Mouse (Mus musculus): Measurements from ENCODE around the gene Cdc20b.
A peak's percentile ranks its signal among the peaks of the same experiment; 100 is the strongest.

Gene Cdc20b

GRCm38 (mm10) chr13:113023274-113024143 is 11.4 kb upstream of the Cdc20b start:
- DNase-seq (ENCODE audit: extremely low spot score) = no peak

DNA sequence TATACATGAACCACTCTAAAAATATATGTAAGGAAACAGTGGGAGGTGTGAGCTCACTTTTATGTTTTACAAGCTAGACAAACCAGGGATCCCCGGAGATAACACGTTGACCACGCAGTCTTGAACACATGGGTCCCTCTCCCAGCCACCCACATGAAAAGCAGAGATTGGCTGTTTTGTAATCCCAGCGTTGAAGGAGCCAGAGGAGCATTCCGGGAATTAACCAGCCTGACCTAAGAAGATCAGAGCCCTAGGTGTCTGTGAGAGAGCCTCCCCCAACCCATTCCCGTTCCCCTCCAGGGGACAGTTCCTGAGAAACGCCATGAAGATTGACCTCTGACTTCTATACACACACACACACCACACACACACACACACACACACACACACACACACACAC is 3.6 kb upstream of the Cdc20b start:
- DNase-seq (ENCODE audit: extremely low spot score) = peak; percentile 51

- DNase-seq (ENCODE audit: extremely low spot score) = peak; percentile 78
Measured at GRCm38 (mm10) chr13:113031792-113032571, 2.9 kb upstream of the Cdc20b start.

- no peak for DNase-seq (ENCODE audit: extremely low spot score)
Measured at GRCm38 (mm10) chr13:113032831-113033230, 2.1 kb upstream of the Cdc20b start.

GRCm38 (mm10) chr13:113034271-113034886 is 532 bp upstream of the Cdc20b start:
- peak; percentile 37 for DNase-seq (ENCODE audit: extremely low spot score)

DNA sequence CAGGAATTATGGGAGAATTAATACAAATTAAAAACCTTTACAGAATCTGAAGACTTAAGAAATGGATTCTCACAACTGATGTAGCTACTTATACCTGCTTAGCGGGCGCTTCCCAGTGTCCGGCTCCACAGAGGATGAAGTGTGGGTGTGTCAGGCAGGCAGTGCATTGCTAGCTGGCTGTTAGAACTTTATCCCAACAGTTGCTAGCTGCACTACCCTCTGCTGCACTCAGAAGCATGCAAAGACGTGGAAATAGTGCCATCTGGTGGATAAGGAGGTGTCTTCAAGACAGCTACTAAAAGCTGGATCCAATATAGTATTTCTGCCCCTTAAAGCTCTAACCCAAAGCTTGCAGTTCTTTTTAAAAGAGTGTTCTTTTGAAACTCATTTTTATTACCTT is 941 bp downstream of the Cdc20b start:
- DNase-seq (ENCODE audit: extremely low spot score) = peak; percentile 87

- no peak for DNase-seq (ENCODE audit: extremely low spot score)
Measured at GRCm38 (mm10) chr13:113044876-113045275, 10.0 kb downstream of the Cdc20b start.

GRCm38 (mm10) chr13:113045458-113046110 is 10.7 kb downstream of the Cdc20b start:
- peak; percentile 19 for DNase-seq (ENCODE audit: extremely low spot score)

GRCm38 (mm10) chr13:113046211-113046883 is 11.4 kb downstream of the Cdc20b start, which contains the start of gene Gpx8:
Gene Gpx8 (minus strand): TSS chr13:113046410.
- DNase-seq (ENCODE audit: extremely low spot score) = peak; percentile 73

DNA sequence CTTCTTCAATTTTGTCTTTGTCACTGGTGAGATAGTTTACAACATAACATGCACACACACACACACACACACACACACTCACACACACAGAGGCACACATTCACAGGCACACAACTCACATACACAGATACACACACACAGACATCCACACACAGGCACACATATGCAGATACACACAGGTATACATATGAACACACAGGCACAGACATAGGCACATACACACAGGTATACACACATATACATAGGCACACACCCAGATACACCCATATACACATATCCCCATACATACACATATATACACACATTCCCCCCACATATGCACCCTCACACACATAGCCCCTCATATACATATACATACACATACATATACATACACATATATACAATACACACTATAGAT is 12.1 kb downstream of the Cdc20b start:
- no peak for DNase-seq (ENCODE audit: extremely low spot score)

GRCm38 (mm10) chr13:113047647-113048046 is 12.7 kb downstream of the Cdc20b start:
- DNase-seq (ENCODE audit: extremely low spot score) = no peak

- DNase-seq (ENCODE audit: extremely low spot score) = no peak
Measured at GRCm38 (mm10) chr13:113054230-113054629, 19.3 kb downstream of the Cdc20b start.

DNA sequence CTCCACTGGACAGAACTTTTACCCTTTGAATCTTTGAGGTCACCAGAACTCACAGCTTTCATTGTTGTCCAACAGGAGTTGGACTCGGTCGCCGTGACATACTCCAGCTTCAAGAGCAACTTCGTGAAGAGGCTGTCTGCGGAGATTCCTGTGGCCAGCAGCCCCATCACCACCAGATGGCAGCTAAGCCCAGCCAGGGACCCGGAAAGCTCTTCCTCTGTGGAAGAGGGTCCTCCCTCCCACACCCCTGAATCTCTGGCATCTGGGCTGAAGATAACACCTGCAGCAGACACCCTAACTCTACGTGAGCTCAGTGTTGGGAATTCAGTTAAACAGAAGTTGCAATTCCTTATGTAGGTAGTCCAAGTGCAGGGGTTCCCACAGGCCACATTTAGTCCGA is 20.9 kb downstream of the Cdc20b start:
- DNase-seq (ENCODE audit: extremely low spot score) = peak; percentile 39

GRCm38 (mm10) chr13:113061746-113062145 is 26.8 kb downstream of the Cdc20b start:
- DNase-seq (ENCODE audit: extremely low spot score) = no peak

GRCm38 (mm10) chr13:113064542-113064941 is 29.6 kb downstream of the Cdc20b start:
- DNase-seq (ENCODE audit: extremely low spot score) = no peak

DNA sequence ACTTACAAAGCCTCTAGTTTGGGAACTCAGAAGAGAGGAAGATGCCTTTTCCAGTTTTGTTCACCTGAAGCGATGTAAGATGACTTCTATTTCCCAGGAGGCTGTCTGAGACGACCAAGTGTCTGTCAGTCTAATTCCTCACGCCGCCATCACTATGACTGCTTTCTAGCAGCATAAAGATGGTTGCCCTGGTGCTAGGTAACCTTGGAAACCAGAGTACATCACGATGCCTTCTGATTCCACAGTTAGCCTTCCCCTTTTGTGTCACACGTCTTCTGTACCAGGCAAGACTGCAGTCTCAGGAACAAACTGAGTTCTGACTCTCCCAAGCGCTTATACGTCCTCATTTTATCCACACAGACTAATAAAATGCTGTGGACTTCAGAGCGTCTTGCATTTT is 44.1 kb downstream of the Cdc20b start:
- no peak for DNase-seq (ENCODE audit: extremely low spot score)

DNA sequence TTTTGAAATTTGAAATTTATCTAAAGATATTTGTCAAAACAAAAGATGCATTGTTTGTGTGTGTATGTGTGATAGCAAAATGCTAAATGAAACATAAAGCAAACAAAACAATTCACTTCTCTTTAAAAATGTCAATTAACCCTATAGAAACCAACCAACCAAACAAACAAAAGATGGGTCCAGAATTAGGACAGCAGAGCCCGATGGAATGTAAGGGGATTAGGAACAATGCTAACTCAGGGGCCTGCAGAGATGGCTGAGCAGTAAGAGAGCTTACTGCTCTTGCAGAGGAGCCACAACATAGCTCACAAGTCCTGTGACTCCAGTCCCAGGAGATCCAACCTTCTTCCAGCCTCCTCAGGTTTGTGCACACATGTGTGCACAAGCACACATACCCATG is 47.2 kb downstream of the Cdc20b start:
- no peak for DNase-seq (ENCODE audit: extremely low spot score)

DNA sequence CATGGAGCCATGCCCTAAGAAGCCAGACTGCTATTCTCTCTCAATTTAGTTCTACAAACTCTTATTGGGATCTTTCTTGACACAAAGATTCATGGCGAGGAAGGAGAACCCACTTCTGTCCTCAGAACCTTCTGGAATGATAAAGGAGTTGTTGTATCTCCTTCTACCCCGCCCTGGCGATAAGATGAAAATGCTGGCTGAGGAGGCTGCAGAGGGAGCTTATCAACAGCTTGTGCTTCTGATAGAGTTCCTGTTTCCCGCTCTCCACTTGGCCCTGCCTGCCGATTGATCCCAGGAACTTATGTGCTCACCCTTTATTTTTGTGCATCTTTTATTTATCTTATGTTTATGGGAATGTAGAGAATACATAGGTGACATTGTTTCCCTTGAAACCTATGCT is 49.8 kb downstream of the Cdc20b start:
- no peak for DNase-seq (ENCODE audit: extremely low spot score)

DNA sequence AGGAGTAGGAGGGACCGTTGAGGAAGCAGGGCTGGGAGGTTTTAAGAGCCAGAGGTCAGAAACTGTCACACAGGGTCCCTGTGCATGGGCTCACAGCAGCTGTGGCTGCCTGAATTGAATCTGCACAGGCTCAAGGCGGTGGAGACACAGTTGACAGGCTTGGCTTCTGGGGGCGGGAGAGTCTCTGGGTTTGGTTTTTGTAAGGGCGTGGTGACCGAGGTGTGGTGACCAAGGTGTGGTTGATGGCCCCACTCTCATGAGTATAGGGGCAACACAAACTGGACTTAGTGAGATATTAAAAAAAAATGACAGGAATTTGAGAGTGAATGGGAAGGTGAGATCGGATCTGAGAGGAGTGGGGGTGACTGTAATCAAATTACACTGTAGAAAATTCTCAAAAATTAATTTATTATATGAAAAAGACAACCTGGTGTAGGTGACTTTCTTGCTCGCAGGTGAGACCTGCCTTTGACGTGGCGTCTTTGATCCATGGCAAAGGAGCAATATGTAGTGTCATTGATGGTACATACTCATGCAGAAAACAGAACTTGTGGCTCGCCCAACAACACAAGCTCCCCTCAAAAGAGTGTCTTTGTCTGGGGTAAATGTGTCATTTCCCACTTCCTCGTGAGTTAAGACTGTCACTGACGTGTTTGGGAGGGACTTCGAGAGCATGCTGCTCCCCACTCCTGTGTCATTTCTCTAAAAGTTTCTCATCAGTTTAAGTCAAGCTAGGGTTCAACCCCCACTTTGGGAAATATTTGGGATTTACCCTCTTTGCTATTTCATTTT is 52.5 kb downstream of the Cdc20b start:
- no peak for DNase-seq (ENCODE audit: extremely low spot score)

DNA sequence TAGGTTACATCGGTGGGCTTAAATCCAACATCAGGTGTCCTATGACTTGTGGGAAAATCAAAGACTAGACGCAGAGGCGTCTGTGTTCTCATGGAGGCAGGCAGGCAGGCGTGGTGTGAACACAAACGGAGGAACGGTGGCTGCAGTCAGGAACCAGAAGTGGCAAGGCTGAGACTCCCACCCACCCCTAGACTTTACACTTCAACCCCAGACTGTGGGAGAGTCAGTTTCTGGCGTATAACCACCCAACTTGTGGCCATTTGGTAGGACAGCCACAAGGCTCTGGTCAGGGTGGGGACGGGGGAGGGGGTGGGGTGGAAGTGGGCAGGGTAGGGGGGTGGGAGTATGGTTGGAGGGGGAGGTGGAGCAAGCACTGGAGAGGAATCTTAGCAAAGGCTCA is 55.6 kb downstream of the Cdc20b start:
- no peak for DNase-seq (ENCODE audit: extremely low spot score)

All from embryo, embryonic 9.5 days (tissue).